Mouse (Mus musculus): Measurements from ENCODE around the gene Ephb1.

Ephb1 gene

DNA sequence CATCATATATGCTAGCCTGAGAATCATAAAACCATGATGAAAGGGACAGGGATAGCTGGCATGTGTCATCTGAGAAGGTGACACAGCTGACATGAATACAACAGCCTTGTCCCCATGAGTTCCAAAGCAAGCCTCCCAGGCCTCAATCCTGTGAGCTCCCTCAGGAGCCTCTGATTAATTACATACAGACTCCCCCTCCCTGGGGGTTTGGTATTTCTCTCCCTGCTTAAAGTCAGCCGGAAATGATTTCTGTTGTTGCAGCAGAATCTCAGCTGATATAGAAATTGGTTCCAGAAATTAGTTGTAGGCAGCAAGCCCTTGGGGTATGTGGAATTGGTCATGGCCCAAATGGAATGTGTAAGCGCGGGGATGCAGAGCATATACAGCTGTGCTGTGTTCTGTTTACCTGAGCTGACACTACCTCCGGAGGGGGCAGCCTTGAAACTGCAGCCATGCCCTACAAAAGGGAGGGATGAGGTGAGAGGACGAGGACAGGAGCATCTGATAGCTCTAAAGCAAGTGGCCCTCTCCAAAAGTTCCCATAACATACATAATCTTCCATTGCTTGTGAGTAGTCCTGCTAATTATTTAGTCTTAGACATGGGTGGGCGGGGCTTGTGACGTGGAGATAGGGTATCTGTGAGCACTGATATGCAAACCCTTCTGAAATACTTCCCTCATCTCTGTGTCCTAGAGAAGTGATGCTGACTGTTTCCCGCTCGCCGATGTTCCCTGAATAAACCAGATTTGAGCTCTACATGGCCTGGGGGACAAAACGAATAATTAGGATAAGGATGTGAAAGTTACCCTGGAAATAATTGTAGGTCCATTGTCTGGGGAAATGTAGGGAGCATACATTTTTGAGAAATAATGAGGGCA, 477.1 kb downstream of the Ephb1 start:
- no peak for DNase-seq

DNA sequence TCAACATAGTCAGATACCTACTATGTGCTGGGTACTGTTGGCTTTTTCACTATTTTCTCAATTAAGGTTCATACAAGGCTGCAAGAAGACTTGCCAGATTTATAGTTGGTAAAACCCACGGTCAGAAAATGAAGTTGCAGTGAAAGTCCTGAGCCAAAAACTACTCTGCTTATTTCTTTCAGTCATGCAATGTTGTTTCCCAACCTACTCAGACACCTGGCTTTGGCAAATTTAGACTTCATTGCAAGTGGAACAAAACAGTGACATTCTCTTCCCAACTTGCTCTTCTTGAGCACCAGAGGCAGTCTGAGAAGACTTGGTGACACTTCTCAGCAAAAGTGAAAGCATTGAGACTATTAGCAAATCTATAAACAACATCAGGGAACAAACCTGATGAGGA, 479.2 kb downstream of the Ephb1 start:
- DNase-seq, result no peak

All from lung, postnatal 4 days (tissue).